Mouse (Mus musculus) E14TG2a.4 (cell line): Measurements from ENCODE around the gene Mboat1.

ENCODE experiments used
- CTCF ChIP-seq: conservative IDR thresholded peaks from 2 replicates; pipeline ENCODE4 v1.5.1; 2014; ENCODE audit warnings: low read length
- POU5F1 ChIP-seq: IDR thresholded peaks from 2 replicates; pipeline ENCODE4 v1.6.1; 2014; ENCODE audit warnings: low read length, borderline replicate concordance

DNA sequence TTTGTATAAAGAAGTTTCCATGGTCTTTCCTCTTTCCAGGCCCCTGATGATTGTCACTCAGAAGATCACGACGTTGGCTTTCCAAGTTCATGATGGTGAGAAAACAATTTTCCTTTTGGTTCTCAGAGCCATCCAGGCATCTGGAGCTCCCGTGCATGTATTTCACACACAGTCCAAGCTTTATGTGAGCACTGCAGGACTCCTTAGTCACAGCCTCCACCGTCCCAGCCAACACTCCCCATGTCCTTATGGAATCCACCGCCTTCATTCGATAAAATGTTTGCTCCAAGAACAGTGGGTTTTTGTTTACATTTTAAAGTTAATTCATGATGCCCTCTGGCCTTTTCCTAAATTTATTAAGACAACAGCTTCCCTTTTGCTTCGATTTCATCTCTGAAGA, 83.3 kb downstream of the Mboat1 start:
- TF ChIP-seq CTCF (no peak), POU5F1 (no peak)
